ENCODE assay signal across 2 mouse cellular contexts in the genomic region with DNA sequence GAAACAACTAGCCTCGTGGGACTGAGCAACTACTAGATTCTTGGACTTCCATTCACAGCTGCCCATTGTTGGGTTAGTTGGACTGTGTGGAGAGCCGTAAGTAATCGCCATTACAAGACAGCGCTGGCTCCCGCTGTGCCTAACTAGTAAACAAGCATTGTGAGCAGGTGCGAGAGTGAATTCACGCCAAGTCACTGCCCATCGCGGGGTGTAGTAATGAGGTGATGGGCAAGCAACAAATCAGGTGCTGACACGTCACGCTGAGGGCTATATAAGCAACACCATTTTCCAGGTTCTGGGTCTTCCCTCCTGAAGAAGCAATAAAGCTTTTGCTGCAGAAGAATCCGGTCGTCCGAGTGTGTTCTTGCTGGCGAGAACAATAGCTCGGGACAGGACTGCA. TPM values are rescaled to one million over a fixed set of nuclear protein-coding genes. Genes with fewer than 3 reads are reported as not detected.
"Had no signal": no experiment of that assay in that cellular context is flagged by ENCODE, and none has a peak within 500 bp of the region (broad histone marks: within the 10 kb centered on the region; RNA-seq: fewer than 3 reads in every experiment).

No protein-coding gene starts in this region.

RNA-seq across cellular contexts. Expression of gene Gipc2, which starts 29.9 kb away (rescaled TPM):
- total RNA-seq: hematopoietic stem cell, adult 5-6 weeks had no signal
- polyA plus RNA-seq: inflammation-experienced regulatory T-cells, adult 6 months had no signal
